Mouse (Mus musculus): ENCODE measurements around the gene Rnf130.
"Not testable (repeated sequence)": the region's sequence is repeated elsewhere in the genome, so short reads cannot be mapped to it uniquely, and the experiment has no call there.

The Rnf130 gene

DNA sequence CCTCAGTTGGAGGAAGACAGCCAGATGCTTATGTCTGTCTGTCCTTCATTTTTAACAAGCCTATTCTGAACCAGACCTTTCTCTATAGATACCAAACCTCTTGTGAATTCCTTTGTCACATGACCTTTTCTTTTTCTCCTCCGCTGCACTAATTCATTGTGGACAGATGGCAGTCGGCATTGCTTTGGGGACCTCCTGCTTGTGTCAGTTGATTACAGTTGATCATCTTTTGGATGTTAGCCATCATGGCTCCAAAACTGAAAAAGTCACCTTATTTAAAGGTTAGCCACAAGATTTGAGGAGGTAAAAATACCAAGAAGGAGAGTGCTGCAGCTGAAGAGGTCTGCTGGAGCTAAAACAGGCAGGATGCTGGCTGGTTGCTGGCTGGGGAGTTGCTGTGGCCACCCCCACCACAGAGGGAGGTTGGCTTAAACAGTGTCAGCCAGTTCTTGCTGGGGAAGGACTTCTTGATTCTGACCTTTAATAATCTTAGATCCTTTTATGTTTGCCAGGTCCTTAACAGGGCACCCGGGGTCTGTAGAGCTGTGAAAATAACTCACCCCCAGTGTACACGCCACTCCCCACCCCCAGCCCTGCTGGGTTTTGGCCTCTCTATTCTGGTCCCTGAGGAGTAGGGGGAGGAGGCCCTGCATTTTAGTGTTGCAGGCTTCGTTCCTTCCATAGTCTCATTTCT lies 66.0 kb downstream of the Rnf130 start:
- no peak for DNase-seq

DNA sequence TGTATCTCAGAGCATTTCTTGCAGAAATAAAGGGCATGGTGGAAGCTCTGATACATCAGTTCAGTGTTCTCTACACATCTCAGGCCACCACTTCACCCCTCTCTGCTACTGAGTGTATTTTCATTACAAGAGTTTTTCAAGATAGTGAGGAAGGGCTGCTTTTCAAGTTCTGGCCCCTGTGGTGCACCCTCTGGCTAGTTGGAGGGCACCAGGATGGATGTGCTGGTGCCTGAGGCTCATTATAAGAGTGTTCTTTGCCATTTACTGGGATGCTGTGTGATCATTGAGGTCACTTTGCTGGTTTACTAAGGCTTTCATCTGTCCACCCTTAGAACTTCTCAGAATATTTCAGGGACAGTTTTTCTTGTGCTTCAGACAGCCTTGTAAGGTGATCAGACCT lies 66.5 kb downstream of the Rnf130 start:
- DNase-seq, result no peak

- no peak for DNase-seq
These were observed 70.5 kb downstream of the Rnf130 start for GRCm38 (mm10) chr11:50095661-50096060.

DNA sequence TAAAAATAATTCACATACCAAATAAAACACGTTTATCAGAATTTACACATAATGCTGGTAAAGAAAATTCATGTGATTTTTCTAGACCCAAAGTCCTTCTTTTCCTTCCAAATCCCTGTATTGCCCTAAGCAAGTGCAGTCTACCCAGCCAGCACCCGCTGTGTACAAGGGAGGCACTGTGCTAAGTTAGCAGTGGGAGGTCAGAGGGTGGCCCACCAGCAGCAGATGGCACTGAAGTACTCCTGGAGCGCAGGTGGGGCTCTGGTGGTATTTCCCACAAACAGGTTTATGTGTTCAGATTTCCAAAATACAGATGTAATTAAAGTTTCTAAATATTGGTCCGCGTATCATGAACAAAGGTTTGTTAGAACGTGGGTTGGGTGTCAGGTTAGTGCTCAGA lies 71.9 kb downstream of the Rnf130 start:
- no peak for DNase-seq

DNA sequence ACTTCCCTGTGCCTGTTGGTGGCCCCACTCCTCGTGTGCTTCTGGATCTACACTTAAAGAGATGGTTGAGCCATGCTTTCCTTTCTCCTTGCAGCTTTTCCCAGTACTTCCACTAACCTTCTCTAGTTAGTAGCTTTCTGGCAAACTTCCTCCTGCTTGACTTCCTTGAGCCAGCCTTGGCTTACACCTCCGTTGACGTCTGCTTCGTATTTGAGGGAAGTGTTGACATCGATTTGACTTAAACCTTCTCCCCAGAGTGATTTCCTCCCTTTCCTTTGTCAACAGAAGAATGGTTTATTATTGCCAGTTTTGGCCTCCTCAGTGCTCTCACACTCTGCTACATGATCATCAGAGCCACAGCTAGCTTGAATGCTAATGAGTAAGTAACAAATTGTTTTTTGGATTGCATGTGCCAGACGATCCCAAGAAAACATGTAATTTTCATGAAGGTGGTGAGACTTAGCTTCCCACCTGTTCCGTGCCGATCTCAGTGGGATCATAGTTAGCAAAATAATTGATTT lies 73.9 kb downstream of the Rnf130 start:
- DNase-seq, result no peak

- peak; percentile 30 for DNase-seq
These were observed 74.5 kb downstream of the Rnf130 start for GRCm38 (mm10) chr11:50099692-50100091.

DNA sequence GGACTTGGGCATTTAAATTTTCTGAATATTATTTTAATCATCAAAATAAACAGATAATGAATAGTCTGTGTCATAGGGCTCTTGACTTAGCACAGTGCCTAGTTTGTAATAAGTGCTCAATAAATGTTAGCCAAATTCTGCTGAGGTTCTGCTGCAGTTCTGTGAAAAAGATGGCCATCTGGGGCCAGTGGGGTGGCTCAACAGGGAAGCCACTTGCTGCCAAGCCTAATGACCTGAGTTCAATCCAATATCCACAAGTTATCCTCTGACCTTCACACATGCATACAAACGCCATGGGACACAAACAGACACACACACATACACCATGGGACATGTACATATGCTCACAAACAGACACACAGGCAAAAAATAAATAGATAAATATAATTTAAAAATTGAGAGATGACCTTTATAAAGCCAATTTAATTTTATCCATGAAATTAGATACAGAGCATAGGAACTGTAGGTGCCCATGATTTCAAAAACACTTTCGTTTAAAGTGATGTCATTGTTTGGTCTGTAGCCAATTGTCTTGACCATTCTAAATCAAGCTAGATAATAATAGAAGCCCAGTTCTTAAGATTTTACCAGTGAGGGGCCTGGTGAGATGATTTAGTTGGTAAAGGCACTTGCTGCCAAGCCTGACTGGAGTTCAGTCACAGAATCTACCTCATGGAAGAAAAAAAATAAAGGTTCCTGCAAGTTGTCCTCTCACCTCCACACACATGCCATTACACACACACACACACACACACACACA lies 75.6 kb downstream of the Rnf130 start:
- DNase-seq, result no peak

GRCm38 (mm10) chr11:50101962-50102361 lies 76.8 kb downstream of the Rnf130 start:
- DNase-seq, result not testable (repeated sequence)

- no peak for DNase-seq
These were observed 78.9 kb downstream of the Rnf130 start for GRCm38 (mm10) chr11:50104016-50104415.

- DNase-seq, result no peak
These were observed 80.1 kb downstream of the Rnf130 start for GRCm38 (mm10) chr11:50105237-50105636.

DNA sequence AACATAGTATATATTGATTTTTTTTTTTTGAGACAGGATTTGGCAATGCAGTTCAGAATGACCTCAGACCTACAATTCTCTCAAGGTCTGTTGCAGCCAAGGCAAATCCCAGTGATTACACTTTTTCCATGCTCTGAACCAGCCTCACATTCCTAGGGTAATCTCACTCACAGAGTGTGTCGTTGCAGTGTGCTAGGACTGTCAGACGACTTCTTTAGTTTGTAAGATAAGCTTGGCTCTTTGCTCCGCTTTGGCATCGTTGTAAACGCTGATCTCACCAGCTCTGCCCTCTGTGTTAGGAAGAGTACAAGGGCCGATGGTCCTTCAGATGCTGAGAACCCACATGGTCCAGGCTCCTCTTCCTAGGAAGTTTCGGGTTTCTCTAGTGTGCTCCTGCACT lies 80.9 kb downstream of the Rnf130 start:
- no peak for DNase-seq

- DNase-seq, result peak; percentile 30
These were observed 83.7 kb downstream of the Rnf130 start for GRCm38 (mm10) chr11:50108823-50109244.

DNA sequence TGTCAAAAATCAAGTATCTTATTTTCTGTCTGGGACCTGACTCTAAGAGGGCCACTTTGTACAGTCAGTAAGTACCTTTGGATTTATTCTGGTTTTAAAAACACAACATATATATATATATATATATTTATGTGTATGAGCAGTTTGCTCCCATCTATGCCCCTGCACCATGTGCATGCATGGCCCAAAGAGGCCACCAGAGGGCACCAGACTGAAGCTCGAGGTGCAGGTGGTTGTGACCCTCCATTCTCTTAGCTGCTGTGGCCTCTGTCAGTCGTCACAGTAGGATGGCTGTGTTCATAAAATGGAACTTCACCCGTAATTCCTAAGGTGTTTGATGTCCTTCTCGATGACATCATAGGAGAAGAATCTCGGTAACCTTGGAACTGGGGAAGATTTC lies 89.2 kb downstream of the Rnf130 start:
- peak; percentile 65 for DNase-seq

DNA sequence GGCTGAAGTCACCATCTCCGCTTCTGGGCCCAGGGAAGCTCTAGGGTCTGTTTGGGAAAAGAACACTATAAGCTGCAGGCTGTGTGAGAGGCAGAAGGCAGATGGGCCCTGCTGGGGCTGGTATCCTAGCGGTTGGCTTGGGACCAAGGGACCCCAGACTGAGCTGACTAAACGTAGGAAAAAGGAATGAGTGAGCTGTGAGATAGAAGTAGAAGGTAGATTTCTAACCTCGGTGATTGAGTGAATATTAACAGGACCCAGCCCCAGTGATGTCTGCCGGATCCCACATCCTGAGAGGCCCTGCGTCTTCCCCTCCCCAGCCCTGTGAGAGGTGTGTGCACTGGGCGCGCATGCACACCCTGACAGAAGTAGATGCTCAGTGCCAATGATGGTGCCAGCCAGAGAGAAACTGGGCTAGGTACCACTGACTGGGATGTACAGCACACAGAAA lies 97.5 kb downstream of the Rnf130 start:
- DNase-seq, result no peak

DNA sequence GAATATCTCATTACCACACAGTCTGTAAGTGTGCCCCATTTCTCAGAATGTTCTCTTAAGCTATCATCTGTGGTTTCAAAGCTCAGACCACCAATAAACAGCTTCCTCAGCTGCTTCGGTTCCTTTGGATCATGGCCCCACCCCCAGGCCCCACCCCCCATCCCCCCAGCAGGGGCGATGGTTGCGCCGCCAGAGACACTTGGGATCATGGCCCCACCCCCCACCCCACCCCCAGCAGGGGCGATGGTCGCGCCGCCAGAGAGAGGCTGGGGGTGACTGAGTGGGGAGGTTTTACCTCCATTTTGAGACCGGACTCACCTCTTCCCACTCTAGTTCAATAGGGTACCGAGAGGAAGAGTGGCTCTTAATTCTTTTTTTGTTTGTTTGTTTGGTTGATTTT lies 102.6 kb downstream of the Rnf130 start:
- DNase-seq, result no peak

DNA sequence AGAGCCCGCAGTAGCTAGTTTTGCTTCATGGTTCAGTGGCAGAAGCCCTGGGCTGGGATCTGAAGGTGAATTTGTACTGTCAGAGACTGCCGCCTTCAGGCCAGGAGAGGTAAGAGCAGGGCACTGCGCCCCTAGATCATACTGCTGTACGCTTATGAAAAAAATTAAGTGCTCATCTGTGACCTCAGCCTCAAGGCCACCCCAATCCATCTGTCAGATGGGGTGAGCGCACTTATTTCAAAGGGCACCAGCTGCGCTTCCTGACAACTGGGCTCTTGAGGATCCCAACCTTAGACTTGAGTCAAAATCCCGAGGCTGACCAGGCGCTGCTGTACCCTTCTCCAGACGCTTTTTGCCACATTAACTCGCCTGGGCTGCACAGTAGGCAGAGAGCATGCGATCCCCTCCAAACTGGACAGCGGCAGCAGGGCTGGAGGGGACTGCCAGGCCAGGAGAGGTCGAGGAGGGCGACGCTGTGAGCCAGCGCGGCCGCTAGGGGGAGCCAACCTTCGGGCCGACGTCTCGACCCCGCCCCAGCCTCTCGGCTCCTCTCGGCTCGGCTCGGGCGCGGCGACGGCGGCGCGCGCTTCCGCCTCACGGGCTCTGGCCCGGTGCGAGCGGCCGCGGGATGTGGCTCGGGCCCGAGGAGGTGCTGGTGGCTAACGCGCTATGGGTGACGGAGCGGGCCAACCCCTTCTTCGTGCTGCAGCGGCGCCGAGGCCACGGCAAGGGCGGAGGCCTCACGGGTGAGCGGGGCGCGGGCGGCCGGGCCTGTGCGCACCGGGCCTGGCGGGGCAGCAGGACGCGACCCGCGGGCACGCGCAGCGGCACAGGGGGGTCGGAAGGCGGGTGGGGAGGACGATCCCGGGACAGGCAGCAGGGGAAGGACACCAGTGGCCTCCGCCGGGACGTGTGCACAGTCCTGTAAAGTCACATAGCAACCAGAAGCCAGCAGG lies 105.9 kb downstream of the Rnf130 start, which contains the start of gene Tbc1d9b:
TSS of gene Tbc1d9b (plus strand) at position 586 of the 956 bp plus-strand sequence.
- peak; percentile 88 for DNase-seq

DNA sequence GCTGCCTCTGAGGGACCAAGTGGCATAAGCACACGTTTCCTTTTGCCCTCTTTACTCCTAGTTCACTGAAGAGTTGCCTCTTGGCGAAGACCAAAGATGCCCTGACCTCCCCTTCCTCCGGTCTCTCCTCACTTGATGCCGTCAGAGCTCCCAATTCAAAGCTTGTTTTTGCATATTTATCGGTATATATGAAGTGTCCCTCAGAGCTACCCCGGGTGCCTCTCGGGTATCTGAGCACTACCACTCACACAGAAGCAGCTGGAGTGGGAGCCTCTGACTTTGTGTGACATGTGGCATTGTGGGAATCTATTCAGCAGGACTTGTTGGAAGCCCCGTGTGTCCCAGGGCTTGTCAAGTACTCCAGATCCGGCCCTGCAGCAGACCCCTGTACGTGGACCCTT lies 106.7 kb downstream of the Rnf130 start:
- DNase-seq, result peak; percentile 21

- DNase-seq, result no peak
These were observed 107.1 kb downstream of the Rnf130 start for GRCm38 (mm10) chr11:50132265-50132664.

DNA sequence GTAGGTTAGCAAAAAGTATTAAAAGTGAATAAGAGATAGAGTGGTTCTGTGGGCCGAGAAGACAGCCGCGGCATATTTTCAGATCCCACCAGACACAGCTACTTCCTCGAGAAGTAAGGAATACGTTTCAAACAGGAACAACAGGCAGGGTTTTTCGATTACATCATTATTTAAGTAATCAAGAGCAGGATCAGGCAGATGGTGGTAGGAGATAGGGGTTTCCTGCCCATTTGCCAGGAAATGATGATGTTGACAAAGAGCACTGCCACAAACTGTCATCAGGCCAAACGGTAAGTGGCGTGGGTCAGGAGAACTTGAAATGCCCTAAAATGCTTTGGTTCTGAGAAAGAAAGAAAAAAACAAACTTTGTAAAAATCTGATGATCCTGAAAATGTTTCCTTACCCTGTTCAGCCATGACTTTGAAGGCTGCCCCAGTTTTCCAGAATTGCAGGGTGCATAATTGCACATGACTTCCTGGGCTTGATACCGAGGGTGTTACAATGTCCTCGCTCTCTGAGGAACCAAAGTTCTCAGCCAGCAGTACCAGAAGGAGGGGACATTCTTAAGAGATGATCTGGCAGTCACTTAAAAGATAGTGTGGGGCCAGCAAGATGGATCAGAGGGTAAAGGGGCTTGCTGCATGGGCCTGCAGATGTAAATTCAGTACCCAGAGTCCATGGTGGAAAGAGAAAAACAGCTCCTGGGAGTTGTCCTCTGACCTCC lies 109.2 kb downstream of the Rnf130 start:
- DNase-seq, result no peak

DNA sequence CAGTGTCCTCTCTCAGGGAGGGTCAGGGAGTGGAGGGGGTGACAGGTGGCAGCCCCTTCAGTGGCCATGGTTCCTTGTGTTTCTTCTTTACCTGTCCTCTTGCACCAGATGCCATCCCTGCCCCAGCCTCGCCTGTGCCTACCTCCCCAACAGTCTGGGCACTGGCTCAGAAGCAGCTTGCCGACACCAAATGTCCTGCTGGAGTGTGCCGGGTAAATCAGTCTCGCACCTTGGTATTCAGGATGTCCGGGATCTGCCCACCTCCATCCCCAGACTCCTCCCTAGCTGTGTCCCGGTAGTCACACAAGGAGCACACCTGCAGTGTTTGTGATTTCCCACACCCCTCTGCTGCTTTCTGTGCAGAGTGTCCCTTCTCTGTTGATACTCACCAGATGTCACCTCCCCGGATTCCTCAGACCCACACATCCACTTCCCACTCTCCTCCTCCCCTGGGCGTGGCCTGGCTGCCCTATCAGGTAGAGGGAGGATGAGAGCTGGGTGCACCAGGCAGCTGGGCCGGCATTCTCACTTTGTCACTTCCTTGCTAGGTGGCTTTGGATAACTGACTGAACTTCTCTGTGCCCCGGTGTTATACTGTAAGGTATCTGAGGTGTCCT lies 113.2 kb downstream of the Rnf130 start:
- no peak for DNase-seq

DNA sequence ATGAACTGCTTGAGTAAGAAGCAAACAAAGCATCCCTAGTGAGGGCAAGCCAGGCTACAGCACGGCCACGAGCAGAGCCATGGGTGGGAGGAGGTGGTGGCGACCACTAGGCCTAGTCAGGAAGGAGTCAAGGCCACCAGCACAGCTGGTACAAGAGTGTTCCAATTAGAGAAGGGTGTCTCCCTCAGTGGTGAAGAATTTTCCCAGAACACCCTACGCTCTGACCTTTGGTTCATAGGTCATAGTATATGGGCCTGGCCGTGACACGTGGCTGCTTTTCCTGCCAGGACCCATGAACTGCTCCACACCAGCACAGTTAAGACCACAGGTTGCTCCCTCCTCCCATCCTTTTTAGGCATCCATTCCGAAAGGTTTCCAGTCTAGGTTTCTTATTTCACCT lies 114.4 kb downstream of the Rnf130 start:
- DNase-seq, result peak; percentile 83

DNA sequence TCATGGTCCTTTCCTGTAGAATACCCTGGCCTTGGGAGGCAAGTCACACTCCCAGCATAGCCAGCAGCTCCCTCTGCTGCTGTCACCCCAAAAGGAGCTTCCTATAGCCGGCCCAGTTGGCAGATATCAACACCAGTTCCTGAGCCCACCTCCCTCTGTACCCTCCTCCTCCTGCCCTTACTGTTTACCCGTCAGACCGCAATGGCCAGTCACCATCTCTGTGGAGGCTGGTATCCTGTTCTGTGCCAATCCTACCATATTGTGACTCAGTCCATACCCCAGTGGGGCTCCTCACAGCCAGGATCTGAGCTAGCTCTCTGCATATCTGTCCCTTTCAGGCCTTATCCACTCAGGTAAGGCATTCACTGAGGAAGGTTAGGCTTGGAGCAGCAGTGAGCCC lies 120.4 kb downstream of the Rnf130 start:
- DNase-seq, result no peak
